Mouse (Mus musculus) CD4-positive helper T cell, adult 2 months (primary cell): Measurements from ENCODE around the gene Kcnip4.

Source experiments
- DNase-seq: peaks from one replicate; pipeline ENCODE4 v3.0.0-alpha.2; 2012; ENCODE audit warnings: low read depth, missing footprints, low spot score

The Kcnip4 gene

GRCm38 (mm10) chr5:48419741-48420140, 1105.0 kb downstream of the Kcnip4 start:
- DNase-seq: no peak

- DNase-seq: no peak
Observed at GRCm38 (mm10) chr5:48412261-48412660, 1112.4 kb downstream of the Kcnip4 start.

- no peak for DNase-seq
Observed at GRCm38 (mm10) chr5:48411462-48411861, 1113.2 kb downstream of the Kcnip4 start.

GRCm38 (mm10) chr5:48410348-48410747, 1114.4 kb downstream of the Kcnip4 start:
- no peak for DNase-seq

- DNase-seq: no peak
Observed at GRCm38 (mm10) chr5:48408276-48408675, 1116.4 kb downstream of the Kcnip4 start.

GRCm38 (mm10) chr5:48402497-48402896, 1122.2 kb downstream of the Kcnip4 start:
- DNase-seq: no peak

GRCm38 (mm10) chr5:48371890-48372766, 1152.6 kb downstream of the Kcnip4 start:
- peak; percentile 94 for DNase-seq

- DNase-seq: no peak
Observed at GRCm38 (mm10) chr5:48349309-48349708, 1175.4 kb downstream of the Kcnip4 start.

GRCm38 (mm10) chr5:48345983-48346648, 1178.6 kb downstream of the Kcnip4 start:
- DNase-seq: no peak

- DNase-seq: no peak
Observed at GRCm38 (mm10) chr5:48345095-48345982, 1179.4 kb downstream of the Kcnip4 start.

- no peak for DNase-seq
Observed at GRCm38 (mm10) chr5:48340808-48341433, 1183.8 kb downstream of the Kcnip4 start.
